Mouse (Mus musculus) heart, embryonic 10.5 days (tissue): ENCODE data around the gene Bdkrb2. TPM values are rescaled to one million over a fixed set of nuclear protein-coding genes. Genes with fewer than 3 reads are reported as not detected.

Experiments used
- DNase-seq: peaks from one replicate; pipeline ENCODE4 v3.0.0-alpha.2; 2017; ENCODE audit warnings: low spot score
- H3K27ac ChIP-seq: fragments of 300-500 bp; sonication (generic); 2 replicates; pipeline ENCODE4 v1.5.1; 2016; ENCODE audit warnings: mild to moderate bottlenecking
- H3K27me3 ChIP-seq: fragments of 300-500 bp; sonication (generic); 2 replicates; pipeline ENCODE4 v1.6.1; 2016; ENCODE audit warnings: mild to moderate bottlenecking; ENCODE audit not compliant: poor library complexity, insufficient read depth, severe bottlenecking
- H3K36me3 ChIP-seq: fragments of 300-500 bp; sonication (generic); 2 replicates; pipeline ENCODE4 v1.6.1; 2016; ENCODE audit warnings: mild to moderate bottlenecking, moderate library complexity
- H3K4me1 ChIP-seq: fragments of 300-500 bp; sonication (generic); 2 replicates; pipeline ENCODE4 v1.6.1; 2016; ENCODE audit warnings: mild to moderate bottlenecking
- H3K4me3 ChIP-seq: fragments of 300-500 bp; sonication (generic); 2 replicates; pipeline ENCODE4 v1.5.1; 2016; ENCODE audit warnings: mild to moderate bottlenecking, moderate library complexity
- H3K9me3 ChIP-seq: fragments of 300-500 bp; sonication (generic); 2 replicates; pipeline ENCODE4 v1.6.1; 2016; ENCODE audit warnings: mild to moderate bottlenecking, moderate library complexity
- WGBS: fragments of 180-500 bp; shearing (Covaris S2); methylation state at CpG from one replicate; pipeline ENCODE4 v1.1.7; 2016; 5-methylcytosine and 5-hydroxymethylcytosine counted together
- polyA plus RNA-seq: library from polyadenylated mRNA; unstranded; fragments of >200 nt; fragmentation: Nextera tagmentation; extraction: Ambion mirVana; gene quantifications from 2 replicates; pipeline ENCODE4 v1.2.1, GENCODE M21; 2016

Gene Bdkrb2
- 1.4 and 2.4 TPM in 2 replicates for polyA plus RNA-seq

GRCm38 (mm10) chr12:105562936-105563680 lies at the start of gene Bdkrb2:
TSS of gene Bdkrb2 (plus strand) at chr12:105563226.
- Histone ChIP-seq H3K4me1 (peaks cover 52% of the 10 kb centered on the region), H3K27ac (peak within 1 kb of the TSS; percentile 80), H3K4me3 (peak within 1 kb of the TSS; percentile 60), H3K9me3 (0 out of 2 replicates have a peak, but pooled peaks cover 6% of the 10 kb centered on the region), H3K36me3 (0 out of 2 replicates have a peak, but pooled peaks cover 4% of the 10 kb centered on the region), H3K27me3 (peaks cover 51% of the 10 kb centered on the region)
- peak; percentile 81 for DNase-seq
- WGBS = 3% methylated on average over 25 of the region's 25 CpGs

GRCm38 (mm10) chr12:105514111-105514510 lies 48.9 kb upstream of the Bdkrb2 start:
- Histone ChIP-seq H3K4me1 (peaks cover 26% of the 10 kb centered on the region), H3K36me3 (no peaks in the 10 kb centered on the region), H3K9me3 (no peaks in the 10 kb centered on the region), H3K27ac (no peak overlapping the region), H3K27me3 (no peaks in the 10 kb centered on the region), H3K4me3 (no peak overlapping the region)
- WGBS = 82% methylated on average over 10 of the region's 10 CpGs
- no peak for DNase-seq

- H3K27ac ChIP-seq = no peak overlapping the region
- H3K4me3 ChIP-seq = no peak overlapping the region
- H3K27me3 ChIP-seq = no peaks in the 10 kb centered on the region
- H3K9me3 ChIP-seq = no peaks in the 10 kb centered on the region
- DNase-seq = no peak
- WGBS = 68% methylated on average over 21 of the region's 21 CpGs
- H3K36me3 ChIP-seq = no peaks in the 10 kb centered on the region
- peaks cover 38% of the 10 kb centered on the region for H3K4me1 ChIP-seq
These were observed 45.9 kb upstream of the Bdkrb2 start for GRCm38 (mm10) chr12:105517026-105517675.

- no peak for DNase-seq
- Histone ChIP-seq H3K9me3 (no peaks in the 10 kb centered on the region), H3K4me1 (peaks cover 44% of the 10 kb centered on the region), H3K27ac (peak overlapping the region; percentile 67; the same call in 1 of the 2 replicates), H3K27me3 (no peaks in the 10 kb centered on the region), H3K4me3 (no peak overlapping the region), H3K36me3 (no peaks in the 10 kb centered on the region)
- WGBS = 64% methylated on average over 2 of the region's 2 CpGs
These were observed 43.2 kb upstream of the Bdkrb2 start for GRCm38 (mm10) chr12:105519851-105520250.

GRCm38 (mm10) chr12:105521170-105521762 lies 41.8 kb upstream of the Bdkrb2 start:
- DNase-seq = no peak
- Histone ChIP-seq H3K27ac (0 out of 2 replicates have a peak overlapping the region, but pooled peaks have one; percentile 42), H3K4me3 (no peak overlapping the region), H3K27me3 (no peaks in the 10 kb centered on the region), H3K9me3 (no peaks in the 10 kb centered on the region), H3K36me3 (no peaks in the 10 kb centered on the region), H3K4me1 (peaks cover 41% of the 10 kb centered on the region)
- WGBS = 74% methylated on average over 15 of the region's 15 CpGs

- Histone ChIP-seq H3K27me3 (no peaks in the 10 kb centered on the region), H3K27ac (no peak overlapping the region), H3K36me3 (no peaks in the 10 kb centered on the region), H3K4me3 (no peak overlapping the region), H3K4me1 (peaks cover 34% of the 10 kb centered on the region), H3K9me3 (no peaks in the 10 kb centered on the region)
- no peak for DNase-seq
- 55% methylated on average over 2 of the region's 2 CpGs for WGBS
These were observed 39.3 kb upstream of the Bdkrb2 start for GRCm38 (mm10) chr12:105523737-105524136.

GRCm38 (mm10) chr12:105526186-105526585 lies 36.8 kb upstream of the Bdkrb2 start:
- Histone ChIP-seq H3K9me3 (no peaks in the 10 kb centered on the region), H3K27ac (no peak overlapping the region), H3K4me1 (peaks cover 10% of the 10 kb centered on the region; the same call in 1 of the 2 replicates), H3K36me3 (no peaks in the 10 kb centered on the region), H3K4me3 (no peak overlapping the region), H3K27me3 (no peaks in the 10 kb centered on the region)
- no peak for DNase-seq
- 86% methylated on average over 3 of the region's 3 CpGs for WGBS

- Histone ChIP-seq H3K36me3 (no peaks in the 10 kb centered on the region), H3K4me3 (no peak overlapping the region), H3K9me3 (no peaks in the 10 kb centered on the region), H3K4me1 (peaks cover 10% of the 10 kb centered on the region; the same call in 1 of the 2 replicates), H3K27me3 (no peaks in the 10 kb centered on the region), H3K27ac (no peak overlapping the region)
- no peak for DNase-seq
- WGBS = 71% methylated on average over 5 of the region's 5 CpGs
These were observed 36.2 kb upstream of the Bdkrb2 start for GRCm38 (mm10) chr12:105526829-105527228.

GRCm38 (mm10) chr12:105529545-105529944 lies 33.5 kb upstream of the Bdkrb2 start:
- Histone ChIP-seq H3K27me3 (no peaks in the 10 kb centered on the region), H3K36me3 (no peaks in the 10 kb centered on the region), H3K4me1 (no peaks in the 10 kb centered on the region; the same call in 1 of the 2 replicates), H3K9me3 (no peaks in the 10 kb centered on the region; the same call in 1 of the 2 replicates), H3K27ac (no peak overlapping the region), H3K4me3 (no peak overlapping the region)
- no peak for DNase-seq
- 37% methylated on average over 9 of the region's 9 CpGs for WGBS

- 63% methylated on average over 8 of the region's 8 CpGs for WGBS
- H3K9me3 ChIP-seq = no peaks in the 10 kb centered on the region; the same call in 1 of the 2 replicates
- no peaks in the 10 kb centered on the region for H3K36me3 ChIP-seq
- H3K27me3 ChIP-seq = no peaks in the 10 kb centered on the region
- H3K27ac ChIP-seq = no peak overlapping the region
- peaks cover 8% of the 10 kb centered on the region for H3K4me1 ChIP-seq
- H3K4me3 ChIP-seq = no peak overlapping the region
- DNase-seq = no peak
These were observed 31.2 kb upstream of the Bdkrb2 start for GRCm38 (mm10) chr12:105531724-105532371.

- no peak overlapping the region for H3K4me3 ChIP-seq
- H3K9me3 ChIP-seq = no peaks in the 10 kb centered on the region; the same call in 1 of the 2 replicates
- no peaks in the 10 kb centered on the region for H3K27me3 ChIP-seq
- DNase-seq = no peak
- WGBS = 86% methylated on average over 4 of the region's 4 CpGs
- H3K4me1 ChIP-seq = peaks cover 13% of the 10 kb centered on the region
- H3K27ac ChIP-seq = no peak overlapping the region
- H3K36me3 ChIP-seq = no peaks in the 10 kb centered on the region
These were observed 28.2 kb upstream of the Bdkrb2 start for GRCm38 (mm10) chr12:105534842-105535241.

- Histone ChIP-seq H3K4me3 (no peak overlapping the region), H3K27me3 (0 out of 2 replicates have a peak, but pooled peaks cover 1% of the 10 kb centered on the region), H3K4me1 (peaks cover 13% of the 10 kb centered on the region), H3K36me3 (no peaks in the 10 kb centered on the region), H3K27ac (0 out of 2 replicates have a peak overlapping the region, but pooled peaks have one; percentile 31), H3K9me3 (no peaks in the 10 kb centered on the region; the same call in 1 of the 2 replicates)
- no peak for DNase-seq
- WGBS = 66% methylated on average over 13 of the region's 13 CpGs
These were observed 26.9 kb upstream of the Bdkrb2 start for GRCm38 (mm10) chr12:105535968-105536760.
